Mouse (Mus musculus) testis, adult 2 months (tissue): ENCODE measurements around the gene Mllt10. TPM values are rescaled to one million over a fixed set of nuclear protein-coding genes. Genes with fewer than 3 reads are reported as not detected.

Source experiments
- H3K27ac ChIP-seq: fragments of 200-500 bp; 2 replicates; pipeline ENCODE4 v1.5.1; 2012; ENCODE audit warnings: low read depth, low read length; ENCODE audit not compliant: control insufficient read depth, insufficient read depth
- H3K27me3 ChIP-seq: fragments of 200-500 bp; 2 replicates; pipeline ENCODE4 v1.6.1; 2012; ENCODE audit warnings: mild to moderate bottlenecking, low read length, moderate library complexity; ENCODE audit not compliant: control insufficient read depth, insufficient read depth
- H3K36me3 ChIP-seq: fragments of 200-500 bp; 2 replicates; pipeline ENCODE4 v1.6.1; 2012; ENCODE audit warnings: mild to moderate bottlenecking, low read length; ENCODE audit not compliant: control insufficient read depth, insufficient read depth
- H3K4me1 ChIP-seq: fragments of 200-500 bp; 2 replicates; pipeline ENCODE4 v1.6.1; 2012; ENCODE audit warnings: low read length; ENCODE audit not compliant: control insufficient read depth, insufficient read depth
- H3K4me3 ChIP-seq: fragments of 200-500 bp; 2 replicates; pipeline ENCODE4 v1.5.1; 2012; ENCODE audit warnings: low read depth, mild to moderate bottlenecking, low read length, moderate library complexity, mixed read lengths; ENCODE audit not compliant: control insufficient read depth
- CTCF ChIP-seq: fragments of 200-500 bp; IDR thresholded peaks from 2 replicates; pipeline ENCODE4 v1.5.1; 2012; ENCODE audit warnings: low read depth, mild to moderate bottlenecking, inconsistent platforms, low read length, moderate library complexity; ENCODE audit not compliant: control insufficient read depth, insufficient read depth, insufficient replicate concordance
- POLR2A ChIP-seq: fragments of 200-500 bp; IDR thresholded peaks from 2 replicates; pipeline ENCODE4 v1.6.1; 2012; ENCODE audit warnings: low read depth, mild to moderate bottlenecking, inconsistent platforms, low read length, moderate library complexity; ENCODE audit not compliant: control insufficient read depth
- polyA plus RNA-seq: library from polyadenylated mRNA; depleted of rRNA; stranded (reverse); fragments of >200 nt; gene quantifications from 2 replicates; pipeline ENCODE4 v1.2.3, GENCODE M21; 2012

The Mllt10 gene
- polyA plus RNA-seq, 1 experiment: 165 TPM

GRCm38 (mm10) chr2:18050541-18050985 is 4.5 kb upstream of the Mllt10 start:
- Histone ChIP-seq H3K36me3 (no peaks in the 10 kb centered on the region), H3K4me3 (no peak overlapping the region), H3K27me3 (no peaks in the 10 kb centered on the region), H3K27ac (peak overlapping the region; percentile 32; the same call in 1 of the 2 replicates), H3K4me1 (peaks cover 6% of the 10 kb centered on the region)
- TF ChIP-seq CTCF (no peak), POLR2A (no peak)

GRCm38 (mm10) chr2:18051026-18051830 is 3.8 kb upstream of the Mllt10 start:
- no peak overlapping the region for H3K27ac ChIP-seq
- H3K4me1 ChIP-seq: peaks cover 10% of the 10 kb centered on the region
- TF ChIP-seq POLR2A (no peak), CTCF (no peak)
- no peaks in the 10 kb centered on the region for H3K36me3 ChIP-seq
- no peaks in the 10 kb centered on the region for H3K27me3 ChIP-seq
- H3K4me3 ChIP-seq: no peak overlapping the region

- no peak for TF ChIP-seq CTCF
- TF ChIP-seq POLR2A: no peak
- Histone ChIP-seq H3K27ac (no peak overlapping the region), H3K4me3 (no peak overlapping the region), H3K4me1 (peaks cover 11% of the 10 kb centered on the region), H3K27me3 (no peaks in the 10 kb centered on the region), H3K36me3 (no peaks in the 10 kb centered on the region)
Measured at GRCm38 (mm10) chr2:18051831-18052170, 3.2 kb upstream of the Mllt10 start.

GRCm38 (mm10) chr2:18052581-18052980 is 2.5 kb upstream of the Mllt10 start:
- Histone ChIP-seq H3K4me3 (no peak overlapping the region), H3K36me3 (no peaks in the 10 kb centered on the region), H3K27ac (no peak overlapping the region), H3K27me3 (no peaks in the 10 kb centered on the region), H3K4me1 (peaks cover 14% of the 10 kb centered on the region)
- TF ChIP-seq CTCF (no peak), POLR2A (no peak)

- H3K36me3 ChIP-seq: no peaks in the 10 kb centered on the region
- H3K4me1 ChIP-seq: peaks cover 14% of the 10 kb centered on the region
- no peak overlapping the region for H3K4me3 ChIP-seq
- H3K27ac ChIP-seq: no peak overlapping the region
- TF ChIP-seq POLR2A: no peak
- no peak for TF ChIP-seq CTCF
- no peaks in the 10 kb centered on the region for H3K27me3 ChIP-seq
Measured at GRCm38 (mm10) chr2:18053243-18053950, 1.6 kb upstream of the Mllt10 start.

GRCm38 (mm10) chr2:18053951-18054530 is 996 bp upstream of the Mllt10 start:
- H3K4me1 ChIP-seq: peaks cover 14% of the 10 kb centered on the region
- no peaks in the 10 kb centered on the region for H3K36me3 ChIP-seq
- H3K27ac ChIP-seq: no peak overlapping the region

GRCm38 (mm10) chr2:18055929-18056785 is 1.1 kb downstream of the Mllt10 start:
- peak overlapping the region; percentile 85 for H3K27ac ChIP-seq
- peaks cover 10% of the 10 kb centered on the region for H3K4me1 ChIP-seq
- TF ChIP-seq CTCF (no peak), POLR2A (no peak; the same call in 1 of the 2 replicates)
- H3K36me3 ChIP-seq: no peaks in the 10 kb centered on the region
- no peaks in the 10 kb centered on the region for H3K27me3 ChIP-seq
- peak overlapping the region; percentile 95 for H3K4me3 ChIP-seq

More at GRCm38 (mm10) chr2:18053951-18054530, 996 bp upstream of the Mllt10 start:
- TF ChIP-seq POLR2A: no peak
- TF ChIP-seq CTCF: no peak
- Histone ChIP-seq H3K4me3 (no peak overlapping the region), H3K27me3 (no peaks in the 10 kb centered on the region)
